Mouse (Mus musculus) hindbrain, embryonic 16.5 days (tissue): ENCODE data around the gene Socs3. TPM values are rescaled to one million over a fixed set of nuclear protein-coding genes. Genes with fewer than 3 reads are reported as not detected.

Source experiments
- ATAC-seq: fragments of 200-750 bp; cut with Nextera tagmentation; 2 replicates; pipeline ENCODE4 v1.8.0; 2017; ENCODE audit warnings: moderate TSS enrichment, moderate library complexity
- H3K27ac ChIP-seq: fragments of 300-500 bp; sonication (generic); 2 replicates; pipeline ENCODE4 v1.5.1; 2014; ENCODE audit warnings: low read depth, mild to moderate bottlenecking, control low read depth, low read length, moderate library complexity
- H3K27me3 ChIP-seq: fragments of 300-500 bp; sonication (generic); replicated peaks from 2 replicates; pipeline ENCODE4 v1.6.1; 2014; ENCODE audit warnings: low read length; ENCODE audit not compliant: control insufficient read depth, insufficient read depth
- H3K36me3 ChIP-seq: fragments of 300-500 bp; sonication (generic); 2 replicates; pipeline ENCODE4 v1.6.1; 2014; ENCODE audit warnings: mild to moderate bottlenecking, low read length, moderate library complexity, mixed read lengths; ENCODE audit not compliant: control insufficient read depth, insufficient read depth
- H3K4me1 ChIP-seq: fragments of 300-500 bp; sonication (generic); 2 replicates; pipeline ENCODE4 v1.6.1; 2014; ENCODE audit warnings: low read depth, low read length; ENCODE audit not compliant: control insufficient read depth, insufficient read depth
- H3K4me2 ChIP-seq: fragments of 300-500 bp; sonication (generic); 2 replicates; pipeline ENCODE4 v1.6.1; 2014; ENCODE audit warnings: mild to moderate bottlenecking, low read length, control low read depth, moderate library complexity
- H3K4me3 ChIP-seq: fragments of 300-500 bp; sonication (generic); 2 replicates; pipeline ENCODE4 v1.5.1; 2014; ENCODE audit warnings: mild to moderate bottlenecking, low read length, control low read depth, moderate library complexity
- H3K9ac ChIP-seq: fragments of 300-500 bp; sonication (generic); 2 replicates; pipeline ENCODE4 v1.6.1; 2014; ENCODE audit warnings: low read depth, mild to moderate bottlenecking, control low read depth, low read length, moderate library complexity
- H3K9me3 ChIP-seq: fragments of 300-500 bp; sonication (generic); 2 replicates; pipeline ENCODE4 v1.6.1; 2014; ENCODE audit warnings: mild to moderate bottlenecking, low read length, moderate library complexity; ENCODE audit not compliant: control insufficient read depth
- WGBS: fragments of 180-500 bp; shearing (Covaris S2); extraction: QIAGEN DNeasy Blood & Tissue Kit; methylation state at CpG from one replicate; pipeline ENCODE4 v1.1.7; 2014; 5-methylcytosine and 5-hydroxymethylcytosine counted together
- polyA plus RNA-seq: library from polyadenylated mRNA; unstranded; fragments of >200 nt; fragmentation: Nextera tagmentation; extraction: Ambion mirVana; gene quantifications from 2 replicates; pipeline ENCODE4 v1.2.1, GENCODE M21; 2015

The Socs3 gene
- polyA plus RNA-seq, 1 experiment from 2014 or later, result 7.5 TPM

DNA sequence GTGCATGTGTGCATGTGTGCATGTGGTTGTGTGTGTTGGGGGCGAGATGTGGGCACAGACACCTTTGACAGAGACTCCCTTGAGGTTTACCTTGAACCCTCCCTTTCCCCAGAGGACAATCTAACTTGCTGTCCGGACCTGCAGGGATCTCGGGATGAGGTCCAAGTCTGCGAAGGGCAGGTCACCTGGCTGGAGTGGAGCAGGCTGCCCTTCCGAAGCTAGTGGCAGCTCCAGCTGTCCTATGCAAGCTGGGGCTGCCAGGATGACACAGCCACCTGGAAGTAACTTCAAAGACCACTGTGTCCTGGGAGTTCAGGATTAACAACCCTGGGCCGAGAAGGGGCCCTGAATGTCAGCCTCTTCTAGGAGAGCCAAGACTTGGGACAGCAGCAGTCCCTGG is 18.5 kb downstream of the Socs3 start:
- peaks cover 16% of the 10 kb centered on the region for H3K4me1 ChIP-seq
- 80% methylated on average over 6 of the region's 6 CpGs for WGBS
- no peak for ATAC-seq
- H3K27ac ChIP-seq, result no peak overlapping the region
- H3K27me3 ChIP-seq, result peaks cover 5% of the 10 kb centered on the region
- no peak overlapping the region for H3K4me2 ChIP-seq
- no peak overlapping the region for H3K9ac ChIP-seq
- H3K9me3 ChIP-seq, result no peaks in the 10 kb centered on the region
- no peak overlapping the region for H3K4me3 ChIP-seq
- no peaks in the 10 kb centered on the region for H3K36me3 ChIP-seq

- peak overlapping the region; percentile 61 for H3K4me2 ChIP-seq
- peaks cover 15% of the 10 kb centered on the region for H3K4me1 ChIP-seq
- peak; percentile 80 for ATAC-seq
- H3K9me3 ChIP-seq, result no peaks in the 10 kb centered on the region
- H3K9ac ChIP-seq, result peak overlapping the region; percentile 35
- no peaks in the 10 kb centered on the region for H3K36me3 ChIP-seq
- H3K4me3 ChIP-seq, result peak overlapping the region; percentile 30
- WGBS, result 3% methylated on average over 43 of the region's 49 CpGs
- H3K27ac ChIP-seq, result no peak overlapping the region
- H3K27me3 ChIP-seq, result peaks cover 5% of the 10 kb centered on the region
Measured at GRCm38 (mm10) chr11:117949392-117950091, 20.3 kb downstream of the Socs3 start.

GRCm38 (mm10) chr11:117946996-117947419 is 22.8 kb downstream of the Socs3 start:
- H3K4me1 ChIP-seq, result peaks cover 7% of the 10 kb centered on the region; the same call in 1 of the 2 replicates
- ATAC-seq, result no peak
- 86% methylated on average over 10 of the region's 10 CpGs for WGBS

DNA sequence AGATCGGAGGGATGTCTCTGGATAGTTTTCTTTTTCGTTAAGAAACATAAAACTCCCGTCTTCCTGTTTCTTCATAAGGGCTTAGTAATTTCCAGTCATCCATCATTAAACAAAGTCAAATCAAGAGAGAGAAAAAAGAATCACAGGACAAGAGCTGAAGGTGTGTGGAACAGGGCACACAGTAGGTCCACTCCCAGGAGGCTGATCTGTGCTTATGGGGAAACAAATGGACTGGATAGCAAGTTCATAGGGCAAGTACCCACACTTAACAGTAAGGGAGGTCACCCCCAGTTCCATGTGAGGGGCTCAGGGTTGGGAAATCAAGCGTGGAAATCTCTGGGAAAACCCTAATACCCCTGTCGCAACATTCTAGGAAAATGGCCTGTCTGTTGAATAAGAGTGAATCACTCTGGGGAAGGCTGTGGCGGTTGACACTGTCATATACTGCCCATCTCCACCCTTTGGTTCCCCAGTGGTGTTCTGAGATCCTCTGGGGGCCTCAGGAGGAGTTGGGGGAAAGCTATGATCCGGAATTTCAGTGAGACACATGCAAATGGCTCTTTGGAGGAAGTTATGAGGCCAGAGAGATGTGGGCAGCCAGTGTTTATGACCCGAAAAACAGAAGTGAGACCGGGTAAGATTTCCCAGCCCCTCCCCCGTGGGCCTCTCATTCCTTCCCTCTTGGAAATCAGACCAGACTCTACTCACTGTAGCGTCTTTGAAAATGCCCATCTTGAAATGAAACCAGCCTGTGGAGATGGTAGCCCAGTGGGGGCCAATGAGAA is 23.5 kb downstream of the Socs3 start:
- peaks cover 7% of the 10 kb centered on the region for H3K4me1 ChIP-seq
- H3K9ac ChIP-seq, result no peak overlapping the region
- H3K4me3 ChIP-seq, result no peak overlapping the region
- H3K36me3 ChIP-seq, result no peaks in the 10 kb centered on the region
- no peaks in the 10 kb centered on the region for H3K9me3 ChIP-seq
- H3K4me2 ChIP-seq, result no peak overlapping the region
- 85% methylated on average over 11 of the region's 11 CpGs for WGBS
- no peak overlapping the region for H3K27ac ChIP-seq
- ATAC-seq, result no peak
- H3K27me3 ChIP-seq, result peaks cover 5% of the 10 kb centered on the region; the same call in 1 of the 2 replicates

More at GRCm38 (mm10) chr11:117946996-117947419, 22.8 kb downstream of the Socs3 start:
- no peak overlapping the region for H3K27ac ChIP-seq
- H3K4me3 ChIP-seq, result no peak overlapping the region
- no peaks in the 10 kb centered on the region for H3K36me3 ChIP-seq
- no peak overlapping the region for H3K4me2 ChIP-seq
- H3K27me3 ChIP-seq, result peaks cover 5% of the 10 kb centered on the region; the same call in 1 of the 2 replicates
- H3K9ac ChIP-seq, result no peak overlapping the region
- no peaks in the 10 kb centered on the region for H3K9me3 ChIP-seq

- Histone ChIP-seq H3K27ac (no peak overlapping the region), H3K27me3 (no peaks in the 10 kb centered on the region), H3K9me3 (no peaks in the 10 kb centered on the region), H3K4me1 (peaks cover 20% of the 10 kb centered on the region), H3K4me2 (no peak overlapping the region), H3K4me3 (no peak overlapping the region), H3K9ac (no peak overlapping the region), H3K36me3 (no peaks in the 10 kb centered on the region)
- WGBS, result 11% methylated on average over 4 of the region's 4 CpGs
- no peak for ATAC-seq
Measured at GRCm38 (mm10) chr11:117941848-117942247, 28.0 kb downstream of the Socs3 start.

DNA sequence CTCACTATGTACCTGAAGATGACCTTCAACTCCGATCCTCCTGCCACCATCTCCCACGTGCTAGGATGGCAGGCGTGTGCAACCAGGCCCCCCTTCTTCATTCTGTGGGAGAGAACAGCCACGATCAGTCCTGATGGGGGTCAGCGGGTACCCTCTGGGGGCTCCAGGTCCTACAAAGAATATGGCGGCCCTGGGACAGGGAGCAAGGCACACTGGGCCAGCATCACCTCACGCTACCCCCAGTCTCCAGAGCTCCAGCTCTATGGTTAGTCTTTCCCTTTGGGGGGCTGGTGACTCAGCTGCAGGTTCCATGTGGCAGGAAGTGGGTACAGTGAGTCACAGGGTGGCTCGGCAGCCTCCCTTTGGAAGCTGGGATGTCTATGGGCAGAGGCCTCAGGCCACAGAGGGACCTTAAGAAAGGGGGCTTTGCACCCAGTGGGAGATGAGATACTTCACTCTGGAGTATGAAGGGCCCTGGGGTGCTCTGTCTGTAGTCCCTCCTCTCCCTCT is 28.5 kb downstream of the Socs3 start:
- WGBS, result 82% methylated on average over 8 of the region's 8 CpGs

GRCm38 (mm10) chr11:117940881-117941280 is 29.0 kb downstream of the Socs3 start:
- Histone ChIP-seq H3K9me3 (no peaks in the 10 kb centered on the region), H3K27me3 (no peaks in the 10 kb centered on the region), H3K4me3 (no peak overlapping the region), H3K27ac (no peak overlapping the region), H3K4me2 (no peak overlapping the region), H3K36me3 (no peaks in the 10 kb centered on the region), H3K9ac (no peak overlapping the region), H3K4me1 (peaks cover 25% of the 10 kb centered on the region)
- no peak for ATAC-seq
- WGBS, result 86% methylated on average over 6 of the region's 6 CpGs

More for the DNA sequence above, 28.5 kb downstream of the Socs3 start:
- Histone ChIP-seq H3K9ac (no peak overlapping the region), H3K9me3 (no peaks in the 10 kb centered on the region), H3K27ac (no peak overlapping the region), H3K4me1 (peaks cover 20% of the 10 kb centered on the region), H3K36me3 (no peaks in the 10 kb centered on the region), H3K27me3 (no peaks in the 10 kb centered on the region), H3K4me3 (no peak overlapping the region), H3K4me2 (no peak overlapping the region)
- ATAC-seq, result no peak

- peak overlapping the region; percentile 32 for H3K4me2 ChIP-seq
- H3K27me3 ChIP-seq, result no peaks in the 10 kb centered on the region
- H3K27ac ChIP-seq, result peak overlapping the region; percentile 73
- H3K4me3 ChIP-seq, result no peak overlapping the region
- H3K4me1 ChIP-seq, result peaks cover 29% of the 10 kb centered on the region
- peak; percentile 93 for ATAC-seq
- H3K36me3 ChIP-seq, result no peaks in the 10 kb centered on the region
- no peak overlapping the region for H3K9ac ChIP-seq
- H3K9me3 ChIP-seq, result no peaks in the 10 kb centered on the region
- 2% methylated on average over 7 of the region's 7 CpGs for WGBS
Measured at GRCm38 (mm10) chr11:117939741-117940285, 30.0 kb downstream of the Socs3 start.
